Mouse (Mus musculus) heart, adult 2 months (tissue): ENCODE measurements around the gene Etnk2.

Source experiments
- CTCF ChIP-seq: fragments of 200-600 bp; IDR thresholded peaks from 2 replicates; pipeline ENCODE4 v1.8.1; 2022; ENCODE audit warnings: antibody characterized with exemption, mild to moderate bottlenecking, moderate library complexity
- EP300 ChIP-seq: fragments of 200-500 bp; IDR thresholded peaks from 2 replicates; pipeline ENCODE4 v1.6.1; 2011; ENCODE audit warnings: low read depth, low read length, control low read depth; ENCODE audit not compliant: insufficient read depth
- POLR2A ChIP-seq: fragments of 200-500 bp; IDR thresholded peaks from 2 replicates; pipeline ENCODE4 v1.6.1; 2011; ENCODE audit warnings: mild to moderate bottlenecking, low read depth, low read length, control low read depth; ENCODE audit not compliant: insufficient read depth

DNA sequence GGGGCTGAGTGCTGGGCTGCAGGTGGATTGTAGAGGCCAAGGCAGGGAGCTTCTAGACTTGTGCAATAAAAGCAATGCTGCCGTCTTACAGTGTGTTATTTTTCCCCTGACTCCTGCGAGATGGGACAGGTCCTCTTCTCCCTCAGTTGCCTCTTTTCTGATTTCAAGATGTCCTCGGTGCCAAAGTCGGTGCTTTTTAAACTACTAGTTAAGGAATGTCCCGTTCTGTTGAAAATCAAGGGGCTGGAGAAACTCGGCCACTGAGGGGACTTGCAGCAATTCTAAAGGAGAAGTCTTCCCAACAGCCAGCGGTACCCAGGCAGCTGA is 33.8 kb upstream of the Etnk2 start:
- TF ChIP-seq CTCF: no peak
- no peak for TF ChIP-seq POLR2A
- TF ChIP-seq EP300: no peak
